Mouse (Mus musculus) lung, postnatal 0 days (tissue): Measurements from ENCODE around the gene Srm. TPM values are rescaled to one million over a fixed set of nuclear protein-coding genes. Genes with fewer than 3 reads are reported as not detected.

Source experiments
- ATAC-seq: fragments of 200-750 bp; cut with Nextera tagmentation; 2 replicates; pipeline ENCODE4 v1.8.0; 2017; ENCODE audit warnings: moderate library complexity
- DNase-seq: peaks from one replicate; pipeline ENCODE4 v3.0.0-alpha.2; 2016; ENCODE audit warnings: low spot score
- H3K27ac ChIP-seq: fragments of 300-500 bp; sonication (generic); 2 replicates; pipeline ENCODE4 v1.5.1; 2014; ENCODE audit warnings: antibody characterized with exemption, mild to moderate bottlenecking, low read length, mixed read lengths
- H3K27me3 ChIP-seq: fragments of 300-500 bp; sonication (generic); replicated peaks from 2 replicates; pipeline ENCODE4 v1.6.1; 2014; ENCODE audit warnings: low read length, mixed read lengths; ENCODE audit not compliant: insufficient read depth
- H3K36me3 ChIP-seq: fragments of 300-500 bp; sonication (generic); 2 replicates; pipeline ENCODE4 v1.6.1; 2014; ENCODE audit warnings: low read length, mixed read lengths; ENCODE audit not compliant: insufficient read depth
- H3K4me1 ChIP-seq: fragments of 300-500 bp; sonication (generic); 2 replicates; pipeline ENCODE4 v1.6.1; 2014; ENCODE audit warnings: antibody characterized with exemption, low read depth, low read length, mixed read lengths; ENCODE audit not compliant: insufficient read depth
- H3K4me2 ChIP-seq: fragments of 300-500 bp; sonication (generic); replicated peaks from 2 replicates; pipeline ENCODE4 v1.6.1; 2014; ENCODE audit warnings: low read depth, mild to moderate bottlenecking, low read length, moderate library complexity, mixed read lengths
- H3K4me3 ChIP-seq: fragments of 300-500 bp; sonication (generic); 2 replicates; pipeline ENCODE4 v1.5.1; 2014; ENCODE audit warnings: low read depth, low read length
- H3K9ac ChIP-seq: fragments of 300-500 bp; sonication (generic); replicated peaks from 2 replicates; pipeline ENCODE4 v1.6.1; 2014; ENCODE audit warnings: low read depth, mild to moderate bottlenecking
- H3K9me3 ChIP-seq: fragments of 300-500 bp; sonication (generic); 2 replicates; pipeline ENCODE4 v1.6.1; 2016; ENCODE audit warnings: low read length, mixed read lengths
- CTCF ChIP-seq: IDR thresholded peaks from 2 replicates; pipeline ENCODE4 v1.5.1; 2016; ENCODE audit warnings: antibody characterized with exemption, mild to moderate bottlenecking
- EP300 ChIP-seq: IDR thresholded peaks from 2 replicates; pipeline ENCODE4 v1.6.1; 2016; ENCODE audit warnings: antibody characterized with exemption, mild to moderate bottlenecking, control low read depth
- WGBS: fragments of 180-500 bp; shearing (Covaris S2); extraction: QIAGEN DNeasy Blood & Tissue Kit; methylation state at CpG from one replicate; pipeline ENCODE4 v1.1.7; 2014; 5-methylcytosine and 5-hydroxymethylcytosine counted together
- polyA plus RNA-seq: library from polyadenylated mRNA; unstranded; fragments of >200 nt; fragmentation: Nextera tagmentation; extraction: Ambion mirVana; gene quantifications from 2 replicates; pipeline ENCODE4 v1.2.1, GENCODE M21; 2015

The Srm gene
- polyA plus RNA-seq, 1 experiment from 2014 or later, result 46.6 TPM

GRCm38 (mm10) chr4:148604141-148604540, 12.8 kb downstream of the Srm start:
- H3K4me1 ChIP-seq, result no peaks in the 10 kb centered on the region
- WGBS, result 65% methylated on average over 7 of the region's 7 CpGs
- H3K36me3 ChIP-seq, result no peaks in the 10 kb centered on the region
- H3K9me3 ChIP-seq, result no peaks in the 10 kb centered on the region
- no peak overlapping the region for H3K4me2 ChIP-seq
- no peak for ATAC-seq
- no peak for DNase-seq
- no peak overlapping the region for H3K27ac ChIP-seq
- H3K9ac ChIP-seq, result no peak overlapping the region
- H3K27me3 ChIP-seq, result no peaks in the 10 kb centered on the region
- TF ChIP-seq EP300 (no peak), CTCF (no peak)
- no peak overlapping the region for H3K4me3 ChIP-seq

DNA sequence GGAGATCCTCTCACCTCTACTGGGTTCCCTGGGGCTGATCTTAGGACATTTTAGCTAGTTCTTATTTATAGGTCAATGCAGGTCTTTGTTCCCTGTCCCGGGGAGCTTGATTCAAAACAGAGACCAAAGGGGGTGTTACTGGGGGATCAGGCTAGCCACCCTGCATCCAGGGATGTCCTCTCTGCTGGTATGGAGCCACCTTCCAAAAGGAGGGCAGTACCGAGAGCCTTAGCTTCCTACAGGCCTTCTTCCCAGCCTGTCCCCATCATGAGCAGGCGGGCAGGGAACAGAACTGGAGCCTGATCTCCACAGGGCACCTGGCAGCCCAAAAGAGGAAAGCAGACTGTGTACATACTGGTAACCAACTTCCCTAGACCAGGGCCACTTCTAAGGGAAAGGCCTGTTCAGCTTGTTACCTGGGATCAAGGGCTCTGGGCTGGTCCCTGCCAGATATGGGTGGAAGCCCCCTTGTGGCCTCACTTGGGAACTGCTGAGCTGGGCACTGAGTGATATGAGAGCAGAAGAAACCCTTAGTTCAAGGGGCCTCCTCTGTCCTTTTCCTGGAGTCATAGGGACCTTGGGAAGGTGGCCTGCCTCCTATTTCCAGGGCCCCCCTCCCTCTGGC, 13.3 kb downstream of the Srm start:
- Histone ChIP-seq H3K36me3 (no peaks in the 10 kb centered on the region), H3K9me3 (no peaks in the 10 kb centered on the region), H3K9ac (no peak overlapping the region), H3K27ac (no peak overlapping the region), H3K27me3 (no peaks in the 10 kb centered on the region), H3K4me1 (no peaks in the 10 kb centered on the region), H3K4me2 (no peak overlapping the region), H3K4me3 (no peak overlapping the region)
- DNase-seq (peak; percentile 64), ATAC-seq (peak; percentile 72)
- WGBS, result 92% methylated on average over 3 of the region's 3 CpGs
- TF ChIP-seq CTCF (peak; percentile 80), EP300 (no peak)

- no peak overlapping the region for H3K4me2 ChIP-seq
- no peak overlapping the region for H3K4me3 ChIP-seq
- ATAC-seq (peak; percentile 66), DNase-seq (peak; percentile 81)
- no peaks in the 10 kb centered on the region for H3K4me1 ChIP-seq
- TF ChIP-seq EP300 (no peak), CTCF (peak; percentile 94)
- H3K9ac ChIP-seq, result no peak overlapping the region
- 0 out of 2 replicates have a peak, but pooled peaks cover 3% of the 10 kb centered on the region for H3K36me3 ChIP-seq
- 25% methylated on average over 5 of the region's 5 CpGs for WGBS
- H3K27ac ChIP-seq, result no peak overlapping the region
- H3K27me3 ChIP-seq, result no peaks in the 10 kb centered on the region
- H3K9me3 ChIP-seq, result no peaks in the 10 kb centered on the region
Observed at GRCm38 (mm10) chr4:148607758-148608157, 16.5 kb downstream of the Srm start.

- Histone ChIP-seq H3K4me1 (no peaks in the 10 kb centered on the region), H3K27ac (no peak overlapping the region), H3K9me3 (no peaks in the 10 kb centered on the region), H3K9ac (no peak overlapping the region), H3K27me3 (no peaks in the 10 kb centered on the region), H3K4me3 (no peak overlapping the region), H3K4me2 (no peak overlapping the region), H3K36me3 (0 out of 2 replicates have a peak, but pooled peaks cover 10% of the 10 kb centered on the region)
- TF ChIP-seq EP300 (no peak), CTCF (no peak)
- DNase-seq (no peak), ATAC-seq (no peak)
- 67% methylated on average over 5 of the region's 5 CpGs for WGBS
Observed at GRCm38 (mm10) chr4:148609805-148610204, 18.5 kb downstream of the Srm start.

GRCm38 (mm10) chr4:148610631-148611364, 19.5 kb downstream of the Srm start:
- no peak for DNase-seq
- Histone ChIP-seq H3K4me3 (no peak overlapping the region), H3K4me1 (no peaks in the 10 kb centered on the region), H3K36me3 (peaks cover 17% of the 10 kb centered on the region), H3K27ac (no peak overlapping the region), H3K9ac (no peak overlapping the region), H3K27me3 (no peaks in the 10 kb centered on the region), H3K4me2 (no peak overlapping the region), H3K9me3 (no peaks in the 10 kb centered on the region)
- peak; percentile 49 for ATAC-seq
- TF ChIP-seq CTCF (no peak), EP300 (no peak)
- 48% methylated on average over 5 of the region's 5 CpGs for WGBS

DNA sequence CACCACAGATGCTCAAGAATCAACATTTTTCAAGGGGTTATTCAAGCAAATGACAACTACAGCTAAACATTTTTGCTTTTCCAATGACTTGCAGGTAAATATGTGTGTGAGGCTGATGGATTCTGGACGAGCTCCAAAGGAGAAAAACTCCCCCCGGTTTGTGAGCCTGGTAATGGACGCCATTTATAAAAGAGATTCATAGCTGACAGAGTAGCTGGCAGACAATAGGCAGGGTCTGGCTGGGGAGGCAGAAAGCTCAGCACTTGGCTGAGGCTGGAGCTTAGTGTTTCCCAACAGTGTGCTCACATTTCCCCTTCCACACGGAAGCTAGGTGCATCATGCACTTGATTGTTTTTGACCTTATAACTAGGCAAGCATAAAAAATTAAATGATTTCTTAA, 21.3 kb downstream of the Srm start:
- TF ChIP-seq EP300 (no peak), CTCF (no peak)
- Histone ChIP-seq H3K4me2 (no peak overlapping the region), H3K27ac (no peak overlapping the region), H3K4me3 (no peak overlapping the region), H3K36me3 (peaks cover 23% of the 10 kb centered on the region), H3K9ac (no peak overlapping the region), H3K4me1 (no peaks in the 10 kb centered on the region), H3K9me3 (no peaks in the 10 kb centered on the region), H3K27me3 (no peaks in the 10 kb centered on the region)
- no peak for DNase-seq
- no peak for ATAC-seq
- WGBS, result 55% methylated on average over 4 of the region's 4 CpGs
